Mouse (Mus musculus): ENCODE measurements around the gene Tti1. TPM values are rescaled to one million over a fixed set of nuclear protein-coding genes. Genes with fewer than 3 reads are reported as not detected.

Gene Tti1
- total and polyA plus RNA-seq, 3 experiments: 19.3 to 26.5 TPM; not detected in 1

DNA sequence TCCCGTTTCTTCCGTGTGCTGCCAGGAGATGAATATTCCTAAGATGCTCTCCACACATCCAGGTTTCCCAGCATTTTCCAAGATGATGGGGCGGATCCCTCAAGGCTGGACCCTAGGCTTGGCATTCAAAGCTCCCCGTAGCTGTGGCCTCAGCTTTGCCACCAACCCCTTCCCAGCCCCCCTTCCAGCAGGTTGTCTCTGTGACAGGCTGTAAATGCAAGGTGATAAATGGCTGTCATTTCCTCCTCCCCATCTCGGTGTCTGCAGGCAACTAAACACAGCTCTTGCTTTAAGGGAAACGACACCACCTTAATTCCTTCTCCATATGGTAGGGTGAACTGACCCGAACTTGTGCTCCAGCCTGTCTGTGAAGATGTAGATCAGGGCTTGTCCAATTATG, 52.6 kb downstream of the Tti1 start:
- no peak overlapping the region for H3K4me3 ChIP-seq (ENCODE audit: control insufficient read depth in 1 of 2, insufficient read depth in 1 of 2, low read depth in 2 of 2, low read length in 2 of 2)
- no peaks in the 10 kb centered on the region; a peak in 2 of 4 replicates for H3K27me3 ChIP-seq (ENCODE audit: control insufficient read depth in 1 of 2, insufficient read depth in 2 of 2, low read length in 2 of 2)
- TF ChIP-seq ZKSCAN1 (IDR thresholded peaks at IDR 0.05; ENCODE audit: low read depth, low read length): no peak
- TF ChIP-seq ELF1 (IDR thresholded peaks at IDR 0.05; ENCODE audit: low read depth, low read length): no peak
- TF ChIP-seq E2F4 (IDR thresholded peaks at IDR 0.05; ENCODE audit: borderline replicate concordance, low read depth, low read length): no peak
- no peak for TF ChIP-seq MYB (IDR thresholded peaks at IDR 0.05; ENCODE audit: low read depth, low read length)
- no peak for TF ChIP-seq ZC3H11A (IDR thresholded peaks at IDR 0.05; ENCODE audit: low read depth, low read length)
- no peak for TF ChIP-seq ETS1 (IDR thresholded peaks at IDR 0.05; ENCODE audit: low read depth, low read length)
- TF ChIP-seq BHLHE40 (IDR thresholded peaks at IDR 0.05; ENCODE audit: borderline replicate concordance, low read depth, low read length): no peak
- TF ChIP-seq MAX (IDR thresholded peaks at IDR 0.05; ENCODE audit: low read length): no peak
- TF ChIP-seq USF2 (IDR thresholded peaks at IDR 0.05; ENCODE audit: borderline replicate concordance in 1 of 2, insufficient read depth in 1 of 2, low read depth in 1 of 2, low read length in 2 of 2): no peak
- no peak for DNase-seq (ENCODE audit: low read depth, low spot score)
- no peaks in the 10 kb centered on the region for H3K79me2 ChIP-seq (ENCODE audit: control insufficient read depth, insufficient read depth, low read length, poor library complexity)
- no peaks in the 10 kb centered on the region for H3K9me3 ChIP-seq (replicated peaks; ENCODE audit: insufficient read depth, low read length)
- H3K4me1 ChIP-seq (ENCODE audit: control insufficient read depth in 1 of 2, insufficient read depth in 2 of 2, low read length in 2 of 2): no peaks in the 10 kb centered on the region
- no peak overlapping the region for H3K9ac ChIP-seq (ENCODE audit: control insufficient read depth, low read depth, low read length, poor library complexity, severe bottlenecking)
- H3K27ac ChIP-seq (ENCODE audit: control insufficient read depth, low read depth, low read length): no peak overlapping the region
- H3K36me3 ChIP-seq (ENCODE audit: control insufficient read depth in 1 of 2, insufficient read depth in 2 of 2, low read length in 2 of 2): no peaks in the 10 kb centered on the region

DNA sequence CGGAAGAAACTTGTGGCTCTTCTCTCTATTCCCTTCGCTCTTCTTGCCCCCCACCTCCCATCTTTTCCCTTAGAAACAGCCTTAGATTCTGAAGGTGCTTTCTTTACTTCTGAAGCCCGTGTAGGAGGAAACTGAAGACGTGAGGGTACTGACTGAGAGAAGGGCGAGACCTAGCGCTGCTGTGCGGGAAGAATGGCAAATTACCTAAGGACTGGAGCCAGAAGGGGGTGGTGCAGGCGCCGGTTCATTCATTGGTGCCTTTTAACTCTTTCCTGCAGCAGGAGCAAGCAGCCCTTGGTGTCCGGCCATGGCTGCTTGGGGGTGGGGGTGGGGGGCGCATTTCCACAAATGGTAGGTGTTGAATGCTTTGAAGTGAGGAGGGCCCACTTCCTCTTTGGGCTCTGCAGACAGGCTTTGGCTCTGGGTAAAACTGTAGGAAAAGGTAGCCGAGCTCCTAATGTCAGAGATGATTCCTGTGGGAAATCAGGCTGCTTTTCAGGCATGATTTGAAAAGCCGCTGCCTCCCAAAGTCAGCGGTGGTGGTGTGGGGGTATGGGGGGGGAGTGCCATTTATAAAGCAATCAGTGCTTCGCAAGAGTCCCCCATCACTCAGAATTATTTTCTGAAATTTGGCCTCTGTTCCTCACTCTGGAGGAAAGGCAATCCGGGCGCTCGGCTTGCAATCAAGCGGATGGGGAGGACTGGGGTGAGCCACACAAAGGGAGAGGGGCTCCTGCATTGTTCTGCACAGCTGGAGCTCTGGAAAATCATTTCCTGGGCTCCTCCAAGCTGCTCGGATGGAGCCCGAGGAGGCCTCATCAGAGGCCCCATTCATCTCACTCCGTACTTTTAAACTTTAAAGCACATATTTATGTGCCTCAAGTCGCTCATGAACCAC, 53.4 kb downstream of the Tti1 start:
- Histone ChIP-seq H3K27ac (ENCODE audit: control insufficient read depth, low read depth, low read length) (no peak overlapping the region), H3K36me3 (ENCODE audit: control insufficient read depth in 1 of 2, insufficient read depth in 2 of 2, low read length in 2 of 2) (no peaks in the 10 kb centered on the region), H3K27me3 (ENCODE audit: control insufficient read depth in 1 of 2, insufficient read depth in 2 of 2, low read length in 2 of 2) (no peaks in the 10 kb centered on the region; a peak in 2 of 4 replicates), H3K9ac (ENCODE audit: control insufficient read depth, low read depth, low read length, poor library complexity, severe bottlenecking) (no peak overlapping the region), H3K4me1 (ENCODE audit: control insufficient read depth in 1 of 2, insufficient read depth in 2 of 2, low read length in 2 of 2) (no peaks in the 10 kb centered on the region), H3K4me3 (ENCODE audit: control insufficient read depth in 1 of 2, insufficient read depth in 1 of 2, low read depth in 2 of 2, low read length in 2 of 2) (no peak overlapping the region), H3K79me2 (ENCODE audit: control insufficient read depth, insufficient read depth, low read length, poor library complexity) (no peaks in the 10 kb centered on the region), H3K9me3 (replicated peaks; ENCODE audit: insufficient read depth, low read length) (no peaks in the 10 kb centered on the region)
- TF ChIP-seq ZC3H11A (IDR thresholded peaks at IDR 0.05; ENCODE audit: low read depth, low read length) (no peak), ZKSCAN1 (IDR thresholded peaks at IDR 0.05; ENCODE audit: low read depth, low read length) (no peak), NELFE (IDR thresholded peaks at IDR 0.05; ENCODE audit: low read depth, low read length) (no peak), USF2 (IDR thresholded peaks at IDR 0.05; ENCODE audit: borderline replicate concordance in 1 of 2, insufficient read depth in 1 of 2, low read depth in 1 of 2, low read length in 2 of 2) (no peak), TAL1 (IDR thresholded peaks at IDR 0.05; ENCODE audit: low read length) (no peak), TBP (IDR thresholded peaks at IDR 0.05; ENCODE audit: low read depth, low read length) (no peak), RAD21 (IDR thresholded peaks at IDR 0.05; ENCODE audit: low read depth, low read length) (no peak), KAT2A (conservative IDR thresholded peaks at IDR 0.05; ENCODE audit: low read depth, low read length) (no peak), MAZ (IDR thresholded peaks at IDR 0.05; ENCODE audit: low read depth, low read length) (no peak), MYB (IDR thresholded peaks at IDR 0.05; ENCODE audit: low read depth, low read length) (no peak), JUND (IDR thresholded peaks at IDR 0.05; ENCODE audit: low read depth, low read length) (no peak), SMC3 (IDR thresholded peaks at IDR 0.05; ENCODE audit: low read depth, low read length) (no peak), SIN3A (IDR thresholded peaks at IDR 0.05; ENCODE audit: low read length) (no peak), ETS1 (IDR thresholded peaks at IDR 0.05; ENCODE audit: low read depth, low read length) (no peak), CHD2 (IDR thresholded peaks at IDR 0.05; ENCODE audit: low read length) (no peak), UBTF (IDR thresholded peaks at IDR 0.05; ENCODE audit: borderline replicate concordance, insufficient read depth, low read depth, low read length) (no peak)
- DNase-seq (ENCODE audit: low read depth, low spot score): no peak

Measured in MEL (cell line).